Mouse (Mus musculus) urinary bladder, adult 18-20 months (tissue): ENCODE results near the gene Bglap3.
A peak's percentile ranks its signal among the peaks of the same experiment; 100 is the strongest.
"Not testable (repeated sequence)": the region's sequence is repeated elsewhere in the genome, so short reads cannot be mapped to it uniquely, and the experiment has no call there.

Experiments used
- DNase-seq, 2 experiments: peaks; one replicate each; pipeline ENCODE4 v3.0.0; 2022; ENCODE audit warnings: low spot score in 2 of 2, mixed read lengths in 2 of 2

The Bglap3 gene

GRCm38 (mm10) chr3:88372643-88373042, at the start of gene Bglap3:
Bglap3 (minus strand) TSS chr3:88372743.
- not testable (repeated sequence) for DNase-seq

DNA sequence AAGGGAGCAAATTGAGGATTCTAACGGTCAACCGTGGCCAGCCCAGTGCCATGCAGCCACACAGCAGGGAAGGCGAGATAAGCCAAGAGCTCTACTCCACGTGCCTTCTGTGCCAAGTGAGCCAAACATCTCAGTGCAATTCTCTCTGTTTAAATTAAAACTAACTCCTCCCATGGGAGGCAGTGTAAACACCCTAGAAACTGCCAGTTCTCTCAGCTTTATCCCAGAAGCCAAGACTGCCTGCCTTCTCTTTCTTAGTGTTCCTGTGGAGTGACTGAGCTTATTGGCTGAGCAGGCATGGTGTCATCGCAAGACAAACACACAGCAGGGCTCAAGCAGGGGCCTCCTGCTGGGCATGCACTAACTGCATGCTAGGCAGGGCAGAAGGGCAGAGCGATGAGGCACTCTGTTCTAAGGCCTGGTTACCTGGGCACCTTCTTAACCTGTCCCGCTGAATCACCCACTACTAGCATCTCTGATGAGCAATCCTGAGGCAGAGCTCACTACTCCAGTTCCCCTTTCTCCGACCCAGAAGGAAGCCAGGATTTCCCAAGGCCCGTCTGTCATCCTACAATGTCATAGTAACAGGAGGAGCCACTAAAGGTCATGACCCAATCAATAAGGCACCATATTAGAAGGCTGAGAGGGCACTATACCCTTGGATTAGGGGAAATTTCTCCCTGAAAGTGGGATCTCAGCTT, 49.6 kb upstream of the Bglap3 start:
- no peak for DNase-seq

DNA sequence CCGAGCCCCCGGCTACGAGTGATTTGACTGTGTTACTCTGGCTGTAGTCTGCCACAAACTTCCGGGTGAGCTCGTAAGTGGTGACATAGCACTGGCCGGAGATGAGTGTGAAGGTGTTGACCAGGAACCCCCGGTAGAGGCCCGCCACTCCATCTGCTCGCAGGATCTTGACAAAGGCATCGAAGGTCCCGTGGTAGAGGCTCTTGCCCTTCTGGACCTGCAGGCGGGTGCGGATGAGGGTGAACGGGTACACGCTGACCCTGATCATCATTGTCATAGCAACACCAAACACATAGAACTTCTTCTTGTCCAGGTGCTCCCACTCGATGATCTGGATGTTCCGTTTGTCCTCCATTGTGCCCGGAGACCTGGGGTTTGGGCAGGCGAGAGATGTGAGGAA, 48.2 kb upstream of the Bglap3 start:
- DNase-seq: no peak

GRCm38 (mm10) chr3:88418016-88418415, 45.5 kb upstream of the Bglap3 start:
- no peak for DNase-seq

DNA sequence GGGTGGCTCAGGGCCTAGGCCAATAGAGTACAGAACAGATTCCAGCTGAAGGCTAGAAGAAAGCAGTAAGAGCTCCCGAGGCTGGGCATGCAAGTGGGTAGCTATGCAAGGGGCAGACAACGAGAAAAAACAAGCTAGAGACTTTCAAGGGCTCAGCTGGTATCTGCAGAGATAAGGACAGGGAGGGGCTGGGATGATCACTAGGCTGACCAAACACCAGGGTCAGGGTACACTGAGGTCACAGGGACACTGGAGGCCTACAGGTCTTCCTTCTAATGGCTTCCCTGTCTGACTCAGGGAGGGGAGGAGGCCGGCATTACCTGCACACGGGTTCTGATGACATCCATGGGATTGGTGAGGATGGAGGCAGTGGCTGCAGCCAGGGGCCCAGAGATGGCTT, 43.1 kb upstream of the Bglap3 start:
- no peak for DNase-seq

- no peak for DNase-seq
These were observed 40.1 kb upstream of the Bglap3 start for GRCm38 (mm10) chr3:88412636-88413035.

DNA sequence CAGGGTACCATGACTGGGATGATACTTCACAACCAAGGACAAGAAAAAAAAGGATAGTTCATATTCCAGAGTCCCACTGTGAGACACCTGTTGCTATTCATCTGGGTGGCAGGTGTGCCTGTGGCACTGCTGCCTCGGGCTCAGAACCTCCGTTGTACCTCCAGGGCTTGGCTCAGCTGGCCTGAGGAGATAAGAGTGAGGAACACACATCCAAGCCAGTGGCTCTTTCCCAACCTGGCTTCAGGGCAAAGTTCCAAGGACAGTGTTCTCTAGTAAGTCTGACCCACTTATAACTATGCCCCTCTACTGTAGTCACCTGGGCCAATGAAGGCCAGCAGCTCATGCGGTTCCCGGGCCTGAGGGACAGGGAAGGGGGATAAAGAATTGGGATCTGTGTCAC, 39.1 kb upstream of the Bglap3 start:
- no peak for DNase-seq

DNA sequence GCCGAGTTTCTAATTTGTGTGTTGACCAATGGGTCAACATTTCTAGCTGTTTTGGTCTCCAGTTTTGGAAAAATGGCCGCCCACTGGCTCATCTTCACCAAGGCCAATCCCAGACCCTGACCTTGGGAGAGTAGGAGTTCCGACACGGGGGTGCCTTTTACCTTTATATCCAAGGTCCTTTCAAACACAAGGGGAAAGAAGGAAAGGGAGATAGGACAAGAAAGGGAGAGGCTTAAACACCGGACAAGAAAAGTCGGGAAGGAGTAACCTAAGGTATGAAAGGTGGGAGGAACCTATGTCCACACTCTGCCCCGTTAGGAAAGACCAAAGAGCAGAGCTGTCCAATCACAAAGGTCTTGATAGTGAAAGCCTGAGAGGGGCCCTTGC, 38.1 kb upstream of the Bglap3 start:
- no peak for DNase-seq

DNA sequence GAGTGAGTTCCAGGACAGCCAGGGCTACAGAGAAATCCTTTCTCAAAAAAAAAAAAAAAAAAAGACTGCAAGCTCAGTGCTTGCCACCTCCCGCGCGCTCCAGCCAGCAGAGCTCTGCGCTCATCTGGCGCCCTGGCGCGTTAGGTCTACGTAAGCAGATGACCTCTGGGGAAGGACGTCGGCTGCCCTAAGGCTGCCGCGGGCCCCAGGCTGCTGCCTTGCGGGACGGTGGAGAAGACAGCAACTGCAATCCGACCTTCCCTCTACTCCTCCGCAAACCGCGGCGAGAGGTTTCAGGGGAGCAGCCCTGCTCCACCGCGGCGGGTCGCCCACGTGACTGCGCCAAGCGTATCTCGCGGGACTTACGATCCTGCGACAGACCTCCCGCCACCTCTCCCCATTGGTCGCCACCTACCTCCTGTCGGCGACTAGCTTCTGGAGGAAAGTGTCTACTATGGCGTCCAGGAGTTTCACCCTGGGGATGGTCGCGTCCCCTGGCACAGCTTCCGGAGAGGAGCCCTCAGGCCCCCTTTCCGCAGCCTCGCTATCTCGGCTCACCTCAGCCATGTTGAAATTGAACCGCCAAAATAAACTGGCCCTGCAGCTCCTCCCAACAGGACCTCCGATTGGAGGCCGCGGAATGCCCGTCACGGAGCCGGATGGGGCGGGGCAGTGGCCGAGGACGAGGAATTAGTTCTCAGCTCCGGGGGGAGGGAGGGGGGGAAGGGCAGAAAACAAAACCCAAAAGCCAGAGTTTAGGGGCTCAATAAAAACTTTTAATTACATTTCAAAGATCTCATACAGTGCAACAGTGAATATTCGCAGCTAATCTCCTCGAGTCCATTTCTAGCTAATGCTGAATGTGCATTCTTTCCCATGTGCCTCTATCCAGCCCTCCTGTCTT, 37.5 kb upstream of the Bglap3 start, which contains the start of gene Pmf1:
TSS of gene Pmf1 (minus strand) at position 591 of the 904 bp plus-strand sequence.
- DNase-seq: peak; percentile 84 to 87

DNA sequence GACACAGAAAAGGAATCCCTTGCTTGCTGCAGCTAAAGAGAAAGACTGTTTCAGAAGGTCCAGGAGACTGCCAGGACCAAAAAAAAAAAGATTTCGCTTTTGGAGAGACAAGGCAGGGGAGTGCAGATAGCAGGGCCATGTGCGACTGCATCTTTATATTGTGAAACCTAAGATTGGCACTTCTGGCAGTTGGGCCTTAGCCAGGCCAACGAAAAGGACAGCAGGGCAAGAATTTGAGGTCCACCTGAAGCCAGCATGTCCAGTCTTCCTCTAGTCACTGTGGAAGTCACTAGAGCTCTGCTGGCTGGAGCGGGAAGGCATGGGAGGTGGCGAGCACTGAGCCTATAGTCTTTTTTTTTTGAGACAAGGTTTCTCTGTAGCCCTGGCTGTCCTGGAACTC, 36.4 kb upstream of the Bglap3 start:
- no peak for DNase-seq

- DNase-seq: no peak
These were observed 35.0 kb upstream of the Bglap3 start for GRCm38 (mm10) chr3:88407529-88407928.

GRCm38 (mm10) chr3:88407090-88407489, 34.5 kb upstream of the Bglap3 start:
- peak; percentile 25 to 39 for DNase-seq

- no peak for DNase-seq
These were observed 31.1 kb upstream of the Bglap3 start for GRCm38 (mm10) chr3:88403522-88404230.

DNA sequence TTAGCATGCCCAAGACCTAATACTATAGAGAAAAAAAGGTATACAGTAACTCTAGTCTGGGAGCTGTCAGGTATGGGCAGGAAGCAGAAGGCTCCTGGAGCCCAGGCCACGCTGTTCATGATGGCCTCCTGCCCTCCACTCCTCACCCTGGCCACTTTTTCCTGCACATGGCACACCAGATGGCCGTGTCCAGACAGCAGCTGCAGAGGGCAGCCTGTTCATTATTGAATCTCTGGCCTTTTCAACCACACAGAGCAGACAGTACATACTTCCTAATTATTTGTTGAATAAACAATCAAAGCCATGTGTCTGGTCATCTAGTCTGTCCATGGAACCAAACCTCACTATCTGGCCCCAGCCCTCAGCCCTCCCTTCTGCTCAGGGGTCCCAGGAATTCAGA, 26.1 kb upstream of the Bglap3 start:
- DNase-seq: no peak

DNA sequence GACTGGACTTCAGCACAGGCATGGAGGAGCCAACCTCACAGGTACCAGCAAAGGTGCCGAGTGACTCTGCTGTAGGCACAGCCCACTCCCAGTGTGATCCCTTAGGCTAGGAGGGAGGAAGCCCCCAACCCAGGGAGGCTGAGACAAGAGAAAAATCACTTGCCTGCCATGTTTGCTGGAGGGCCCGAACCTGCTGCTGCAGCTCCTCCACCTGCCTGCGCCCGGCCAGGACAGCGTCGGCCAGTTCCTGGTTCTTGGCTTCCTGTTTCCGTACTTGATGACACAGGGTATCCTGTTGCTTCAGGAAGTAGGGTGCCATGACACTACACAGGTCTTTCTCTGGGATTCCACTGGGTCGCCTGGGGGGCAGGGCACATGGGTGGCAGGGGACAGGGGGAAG, 23.2 kb upstream of the Bglap3 start:
- no peak for DNase-seq

DNA sequence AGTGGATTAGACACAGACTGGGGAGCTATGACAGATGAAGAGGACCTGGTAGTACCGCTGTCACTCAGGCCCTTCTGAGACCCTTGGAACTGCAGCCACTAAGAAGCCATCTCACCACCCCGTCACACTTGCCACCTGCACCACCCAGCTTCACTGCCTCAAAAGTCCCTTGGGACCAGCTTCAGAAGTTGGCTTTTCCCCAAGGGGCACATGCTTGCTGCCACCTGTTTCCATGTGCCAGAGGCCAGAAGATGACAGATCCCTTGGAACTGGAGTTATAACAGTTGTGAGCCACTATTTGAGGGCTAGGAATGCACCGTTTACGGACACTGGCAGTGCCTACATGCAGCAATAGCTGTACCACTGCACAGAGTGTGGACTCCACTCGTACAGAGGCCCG, 22.7 kb upstream of the Bglap3 start:
- DNase-seq: no peak

GRCm38 (mm10) chr3:88393776-88394375, 21.3 kb upstream of the Bglap3 start:
- DNase-seq: no peak

GRCm38 (mm10) chr3:88384364-88384763, 11.8 kb upstream of the Bglap3 start, which contains the start of gene Bglap:
Bglap (minus strand) TSS chr3:88384464.
- DNase-seq: no peak

GRCm38 (mm10) chr3:88382383-88382782, 9.8 kb upstream of the Bglap3 start:
- DNase-seq: not testable (repeated sequence)

DNA sequence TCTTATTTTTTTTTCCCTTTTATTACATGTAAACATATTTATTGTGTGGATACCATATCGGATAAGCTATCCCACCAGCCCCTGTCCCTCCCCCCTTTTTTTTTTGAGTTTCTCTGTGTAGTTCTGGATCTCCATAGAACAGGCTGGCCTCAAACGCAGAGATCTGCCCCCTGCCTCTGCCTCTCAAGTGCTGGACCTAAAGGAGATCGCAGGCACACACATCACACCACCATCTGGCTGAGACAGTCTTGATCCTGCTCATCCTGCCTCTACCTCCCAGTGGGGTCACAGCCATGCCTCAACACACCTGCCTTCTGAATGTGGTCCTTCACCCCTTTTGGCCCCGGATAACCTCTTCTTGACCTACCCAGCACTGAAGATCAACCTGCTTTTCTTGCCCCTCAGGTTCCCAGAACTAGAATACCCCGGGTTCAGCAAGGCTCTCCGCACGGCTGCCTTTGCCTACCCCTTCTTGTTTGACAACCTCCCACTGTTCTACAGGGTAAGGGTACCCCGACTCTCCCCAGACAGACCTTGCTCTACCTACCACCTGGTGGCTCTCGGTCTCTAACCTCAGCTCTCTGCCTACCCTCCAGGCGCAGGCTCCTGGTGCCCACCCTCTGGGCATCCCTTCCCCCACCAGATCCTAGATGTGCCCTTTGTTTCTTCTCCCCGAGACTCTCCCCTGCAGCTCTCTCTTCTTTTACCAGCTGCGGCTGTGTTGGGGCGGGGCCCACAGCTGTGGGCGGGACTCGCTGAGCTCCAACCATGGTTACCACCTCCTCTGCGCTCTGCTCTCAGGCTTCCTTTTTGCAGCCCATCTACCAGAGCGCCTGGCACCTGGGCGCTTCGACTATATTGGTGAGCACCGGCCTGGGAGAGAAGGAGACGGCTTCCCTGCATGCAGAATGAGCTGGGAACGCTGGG, 9.1 kb upstream of the Bglap3 start:
- not testable (repeated sequence) for DNase-seq

DNA sequence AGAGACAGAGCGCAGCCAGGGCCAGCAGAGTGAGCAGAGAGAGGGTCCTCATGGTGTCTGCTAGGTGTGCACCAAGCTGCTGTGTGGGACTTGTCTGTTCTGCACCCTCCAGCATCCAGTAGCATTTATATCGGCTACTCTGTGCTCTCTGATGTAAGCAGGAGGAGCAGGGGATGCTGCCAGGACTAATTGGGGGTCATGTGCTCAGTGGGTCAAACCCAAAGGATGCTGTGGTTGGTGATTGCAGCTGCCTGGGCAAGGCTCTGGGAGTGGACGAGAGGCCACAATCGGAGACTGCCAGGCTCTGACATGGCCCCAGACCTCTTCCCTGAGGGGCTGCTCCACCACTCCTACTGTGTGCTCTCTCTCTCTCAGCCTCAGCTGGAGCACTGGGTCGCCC, 6.1 kb upstream of the Bglap3 start, which contains the start of gene Bglap2:
TSS of gene Bglap2 (minus strand) at position 101 of the 400 bp plus-strand sequence.
- not testable (repeated sequence) for DNase-seq
